Mouse (Mus musculus): ENCODE measurements around the gene Tpgs1.
A peak's percentile ranks its signal among the peaks of the same experiment; 100 is the strongest.
"Not testable (repeated sequence)": the region's sequence is repeated elsewhere in the genome, so short reads cannot be mapped to it uniquely, and the experiment has no call there.

Tpgs1 gene

DNA sequence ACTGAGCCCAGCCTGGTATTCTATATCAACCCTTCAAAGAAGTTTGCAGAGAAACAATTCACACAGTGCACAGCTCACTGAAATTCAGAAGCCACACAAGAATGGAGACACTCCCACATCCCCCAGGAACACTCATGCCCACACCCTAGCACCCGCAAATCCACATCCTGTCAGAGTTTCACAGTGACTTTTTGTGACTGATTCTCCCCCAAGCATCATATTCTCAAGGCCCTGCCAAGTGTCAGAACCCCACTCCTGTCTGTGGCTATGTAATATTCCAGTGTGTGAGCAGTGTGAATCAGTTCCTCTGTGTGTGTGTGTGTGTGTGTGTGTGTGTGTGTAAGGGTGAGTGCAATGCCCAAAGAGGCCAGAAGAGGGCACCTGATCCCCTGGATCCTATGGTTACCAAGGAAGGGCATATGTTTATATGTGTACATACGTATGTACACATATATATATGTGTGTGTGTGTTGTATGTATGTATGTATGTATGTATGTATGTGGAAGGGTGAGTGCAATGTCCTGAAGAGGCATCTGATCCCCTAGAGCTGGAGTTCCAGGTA lies 22.9 kb downstream of the Tpgs1 start:
- no peak for DNase-seq (ENCODE audit: low read depth, low spot score)

DNA sequence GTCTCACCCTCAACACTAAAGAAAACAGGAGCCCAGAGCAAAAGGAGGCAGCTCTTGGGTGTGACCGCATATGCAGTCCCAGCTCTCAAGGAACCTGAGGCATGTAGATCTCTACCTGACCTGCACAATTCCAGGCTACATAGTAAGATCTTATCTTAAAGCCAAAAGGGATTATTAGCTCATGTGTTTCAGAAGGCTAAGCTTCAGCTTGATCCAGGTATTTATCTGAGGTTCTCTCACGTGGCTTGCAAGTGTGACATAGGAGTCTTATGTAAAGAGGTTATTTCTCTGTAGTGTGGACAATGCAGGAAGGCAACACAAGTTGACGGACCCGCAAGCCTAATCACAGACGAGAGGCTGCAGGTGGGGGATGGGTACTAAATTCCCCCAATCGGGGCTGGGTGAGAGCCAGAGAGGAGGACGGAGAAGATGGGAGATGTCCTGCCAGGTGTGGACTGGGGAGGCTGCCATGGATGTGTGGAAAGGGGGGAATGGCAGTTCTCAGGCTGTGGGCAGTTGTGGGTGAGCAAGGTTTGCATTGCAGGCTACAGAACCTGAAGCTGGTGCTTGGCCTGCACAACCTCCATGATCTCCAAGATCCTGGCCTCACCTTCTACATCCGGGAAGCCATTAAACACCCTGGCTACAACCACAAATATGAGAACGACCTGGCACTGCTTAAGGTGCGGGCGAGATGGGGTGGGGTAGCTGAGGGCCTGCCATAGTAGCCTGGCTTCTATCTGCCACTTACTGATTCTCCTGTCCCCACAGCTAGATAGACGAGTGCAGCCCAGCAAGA lies 24.6 kb downstream of the Tpgs1 start:
- no peak for DNase-seq (ENCODE audit: low read depth, low spot score)

DNA sequence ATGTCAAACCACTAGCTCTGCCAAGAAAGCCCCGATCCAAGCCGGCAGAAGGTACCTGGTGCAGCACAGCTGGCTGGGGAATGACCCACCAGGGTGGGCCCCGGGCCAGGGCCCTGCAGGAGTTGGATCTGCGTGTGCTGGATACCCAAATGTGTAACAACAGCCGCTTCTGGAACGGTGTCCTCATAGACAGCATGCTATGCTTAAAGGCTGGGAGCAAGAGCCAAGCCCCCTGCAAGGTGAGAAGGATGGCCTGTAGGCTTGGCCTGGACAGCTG lies 25.1 kb downstream of the Tpgs1 start:
- no peak for DNase-seq (ENCODE audit: low read depth, low spot score)

DNA sequence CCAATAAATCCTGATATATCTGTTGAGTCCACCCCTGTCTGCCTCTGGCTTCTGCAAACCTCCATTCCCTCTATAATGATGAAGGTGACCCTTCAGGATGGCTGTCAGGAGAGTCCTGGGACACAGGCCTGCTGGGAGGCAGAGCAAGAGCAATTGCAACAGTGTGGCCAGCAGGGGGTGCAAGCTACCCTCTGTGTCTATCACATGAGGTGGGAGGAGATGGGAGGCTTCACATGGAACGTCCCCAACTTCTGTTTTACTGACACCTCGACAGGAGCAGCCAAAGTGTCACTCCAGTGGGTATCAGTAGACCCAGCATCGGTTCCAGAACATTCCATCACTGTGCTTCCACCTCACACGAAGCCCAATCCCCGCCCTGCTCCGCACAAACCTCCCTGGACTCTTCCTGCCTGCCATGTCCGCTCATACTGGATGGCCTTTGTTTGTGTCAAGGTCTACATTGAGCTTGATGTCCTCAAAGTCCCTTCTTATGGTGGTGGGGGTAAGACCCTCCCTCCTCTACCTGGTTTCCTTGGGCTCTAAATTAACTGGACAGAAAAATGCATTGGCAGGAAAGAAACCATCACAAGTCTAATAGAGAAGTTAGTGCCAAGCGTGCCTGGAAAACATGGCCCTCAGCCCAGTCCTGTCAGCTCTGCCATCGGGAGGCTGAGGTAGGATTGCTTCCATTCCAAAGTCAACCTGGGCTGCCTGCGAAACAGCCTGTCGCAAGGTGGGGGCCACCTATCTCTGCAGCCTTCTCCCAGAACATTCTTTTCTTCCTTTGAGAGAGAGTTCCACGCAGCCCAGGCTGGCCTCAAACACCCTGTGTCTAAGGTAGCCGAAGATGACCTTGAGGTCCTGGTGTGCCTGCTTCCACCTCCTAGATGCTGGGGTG lies 26.3 kb downstream of the Tpgs1 start:
- DNase-seq (ENCODE audit: low read depth, low spot score): peak; percentile 66

DNA sequence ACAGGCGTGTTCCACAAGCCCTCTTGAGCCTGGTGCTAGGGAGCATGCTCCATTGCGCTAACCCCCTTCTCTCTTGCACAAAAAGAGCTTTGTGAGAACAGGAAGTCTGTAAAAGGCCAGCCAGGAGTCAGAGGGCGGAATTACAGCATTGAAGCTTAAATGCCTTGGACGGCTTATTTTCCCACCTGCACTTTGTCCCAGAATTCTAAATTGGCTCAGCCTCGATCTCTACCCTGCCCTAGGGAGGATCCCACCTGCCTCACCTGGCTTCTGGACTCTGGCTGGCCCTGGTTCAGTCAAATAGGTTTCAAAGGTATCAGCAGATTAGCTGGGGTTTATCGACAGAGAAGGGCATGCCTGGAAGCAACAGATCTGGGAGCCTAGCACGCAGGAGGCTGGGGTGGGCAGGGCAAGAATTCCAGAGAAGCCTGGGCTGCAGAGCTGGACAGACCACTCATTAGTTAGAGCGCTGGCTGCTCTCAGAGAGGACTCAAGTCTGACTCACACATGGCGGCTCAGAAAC lies 27.0 kb downstream of the Tpgs1 start:
- DNase-seq (ENCODE audit: low read depth, low spot score): no peak

DNA sequence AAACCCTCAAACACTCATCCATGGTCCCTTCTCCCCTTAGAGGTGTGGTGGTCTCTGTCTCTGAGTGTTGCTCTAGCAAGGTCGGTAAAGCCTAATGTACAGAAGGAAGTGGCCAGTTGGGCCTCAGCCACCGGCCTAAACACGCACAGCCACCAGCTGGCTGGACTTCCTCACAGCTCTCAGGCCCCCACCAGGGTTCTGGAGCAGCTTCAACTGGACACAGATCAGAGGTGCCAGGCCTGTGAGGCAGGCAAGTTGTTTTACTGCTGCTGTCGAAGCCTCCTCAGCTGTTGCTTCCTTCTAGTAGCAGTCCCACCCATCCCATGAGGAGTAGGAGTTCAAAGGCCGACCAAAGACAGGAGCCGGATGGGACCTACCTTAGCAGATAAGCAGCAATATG lies 28.7 kb downstream of the Tpgs1 start:
- DNase-seq (ENCODE audit: low read depth, low spot score): no peak

DNA sequence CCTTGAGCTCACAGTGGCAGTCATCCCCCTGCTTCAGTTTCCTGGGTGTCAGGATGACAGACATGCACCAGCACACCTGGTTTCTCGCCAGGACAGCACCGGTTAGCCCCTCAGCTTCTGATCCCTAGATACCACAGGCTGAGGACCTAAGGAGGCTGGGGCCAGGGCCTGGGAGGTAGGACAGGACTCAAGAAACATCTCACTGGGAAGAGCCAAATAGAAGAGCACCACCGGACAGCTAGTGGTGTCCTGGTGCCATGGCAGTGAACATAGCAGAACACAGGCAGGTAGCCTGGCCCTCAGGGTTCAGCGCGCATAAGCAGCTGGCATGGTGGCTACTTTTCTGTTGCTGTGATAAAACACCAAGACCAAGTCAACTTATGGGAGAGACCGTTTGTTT lies 29.3 kb downstream of the Tpgs1 start:
- no peak for DNase-seq (ENCODE audit: low read depth, low spot score)

DNA sequence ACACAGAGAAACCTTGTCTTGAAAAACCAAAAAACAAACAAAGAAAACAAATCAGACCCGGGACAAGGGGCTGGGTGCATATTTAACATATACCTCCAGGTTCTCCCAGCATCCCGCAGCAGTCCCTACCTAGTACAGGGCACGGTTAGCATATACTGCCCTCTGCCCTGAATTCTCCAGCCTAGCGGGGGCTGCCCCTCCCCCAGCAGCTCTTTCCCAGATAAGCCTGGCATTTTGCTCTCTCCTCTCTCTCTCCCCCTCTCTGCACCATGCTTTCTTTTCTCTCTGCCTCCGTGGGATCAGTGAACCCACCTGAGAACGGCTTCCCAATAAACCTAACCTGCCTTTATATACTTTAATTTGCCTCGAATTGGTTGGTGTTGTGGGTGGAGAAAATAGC lies 31.5 kb downstream of the Tpgs1 start:
- DNase-seq (ENCODE audit: low read depth, low spot score): no peak

DNA sequence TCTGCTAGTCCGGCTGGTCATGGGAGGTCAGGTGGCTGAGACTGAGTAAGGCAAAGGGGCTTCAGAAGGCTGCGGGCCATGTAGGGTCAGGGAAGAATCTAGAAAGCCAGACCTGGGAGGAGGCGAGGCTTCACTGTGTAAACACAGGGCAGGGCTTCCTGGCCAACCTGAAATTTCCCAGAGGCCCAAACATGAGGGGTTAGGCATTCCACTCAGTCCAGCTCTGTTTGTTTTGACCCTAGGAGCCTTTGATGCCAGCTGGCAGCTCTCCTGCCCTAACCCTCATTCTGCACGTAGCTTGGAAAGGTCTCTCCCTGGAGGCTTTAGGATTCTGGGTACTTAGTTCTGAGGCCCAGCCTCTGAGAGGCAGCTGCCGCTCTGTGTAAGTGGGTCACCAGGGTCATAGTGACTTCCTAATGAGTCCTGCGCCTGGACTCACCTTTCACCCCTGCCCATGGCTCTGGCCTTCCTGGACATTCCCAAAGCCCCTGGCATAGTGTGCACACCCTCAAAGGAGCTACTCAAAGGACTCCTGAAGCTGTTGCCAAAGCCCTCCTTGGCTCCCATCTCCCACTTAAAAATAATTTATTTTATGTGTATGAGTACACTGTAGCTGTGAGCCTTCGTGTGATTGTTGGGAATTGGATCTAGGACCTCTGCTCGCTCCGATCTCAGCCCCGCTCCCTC lies 32.4 kb downstream of the Tpgs1 start:
- DNase-seq (ENCODE audit: low read depth, low spot score): no peak

DNA sequence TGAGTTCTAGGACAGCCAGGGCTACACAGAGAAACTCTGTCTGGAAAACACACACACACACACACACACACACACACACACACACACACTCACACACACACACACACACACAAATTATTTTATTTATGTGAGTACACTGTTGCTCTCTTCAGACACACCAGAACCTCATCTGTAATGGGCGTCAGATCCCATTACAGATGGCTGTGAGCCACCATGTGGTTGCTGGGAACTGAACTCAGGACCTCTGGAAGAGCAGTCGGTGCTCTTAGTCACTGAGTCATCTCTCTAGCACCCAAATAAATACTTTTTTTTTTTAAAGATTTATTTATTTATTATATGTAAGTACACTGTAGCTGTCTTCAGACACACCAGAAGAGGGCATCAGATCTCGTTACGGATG lies 33.8 kb downstream of the Tpgs1 start:
- DNase-seq (ENCODE audit: low read depth, low spot score): not testable (repeated sequence)

DNA sequence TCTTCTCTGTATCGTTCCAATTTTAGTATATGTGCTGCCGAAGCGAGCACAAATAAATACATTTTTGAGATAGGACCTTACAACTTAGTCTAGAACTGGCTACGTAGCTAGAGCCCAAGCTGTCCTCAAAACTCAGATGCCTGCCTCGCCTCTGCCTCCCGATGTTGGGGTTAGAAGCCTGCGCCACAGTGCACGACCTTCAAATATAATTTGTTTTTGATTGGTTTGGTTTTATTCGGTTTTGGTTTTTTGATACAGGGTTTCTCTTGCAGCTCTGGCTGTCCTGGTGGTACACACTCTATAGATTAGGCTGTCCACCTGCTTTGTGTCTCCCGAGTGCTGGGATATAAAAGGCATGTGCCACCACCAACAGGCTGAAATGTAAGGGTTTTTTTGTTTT lies 34.4 kb downstream of the Tpgs1 start:
- DNase-seq (ENCODE audit: low read depth, low spot score): no peak

DNA sequence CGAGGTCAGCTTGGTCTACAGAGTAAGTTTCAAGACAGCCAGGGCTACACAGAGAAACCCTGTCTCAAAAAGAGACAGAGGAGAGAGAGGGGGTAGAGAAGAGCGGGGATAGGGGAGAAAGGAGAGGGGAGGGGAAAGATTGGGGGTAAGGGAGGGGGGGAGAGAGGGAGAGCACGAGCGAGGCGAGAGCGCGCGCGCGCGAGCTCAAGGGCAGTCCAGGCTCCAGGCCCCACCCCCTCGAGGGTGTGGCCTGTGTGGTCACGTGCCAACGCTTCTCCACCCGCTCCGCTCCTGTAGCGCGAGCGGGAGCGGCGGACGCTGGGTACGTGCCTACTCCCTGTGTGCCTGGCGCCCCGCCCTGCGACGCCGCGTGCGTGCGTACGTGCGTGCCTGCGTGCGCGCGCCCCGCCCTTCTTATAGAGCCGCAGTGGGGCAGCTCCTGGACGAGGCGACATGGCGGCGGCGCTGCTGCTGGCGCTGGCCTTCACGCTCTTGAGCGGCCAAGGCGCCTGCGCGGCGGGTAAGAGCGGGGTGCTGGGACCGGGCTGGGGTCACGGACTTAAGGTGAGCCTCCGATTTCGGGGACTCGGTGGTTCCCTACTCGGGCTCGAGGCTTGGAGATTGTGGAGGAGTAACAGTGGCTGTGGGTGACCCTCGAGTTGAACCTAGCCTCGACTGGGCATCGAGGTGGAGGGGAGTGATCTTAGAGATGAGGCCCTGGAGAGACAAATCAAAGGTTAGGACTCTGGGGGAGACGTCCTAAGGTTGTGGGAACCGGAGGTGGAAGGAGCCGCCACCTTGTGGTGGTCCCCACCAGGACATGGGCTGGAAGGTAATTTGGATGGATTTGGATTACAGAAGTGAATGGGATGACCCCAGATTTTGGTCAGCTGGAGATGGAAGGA lies 35.1 kb downstream of the Tpgs1 start, which contains the start of gene Bsg:
TSS of gene Bsg (plus strand) at position 427 of the 905 bp plus-strand sequence.
- peak; percentile 98 for DNase-seq (ENCODE audit: low read depth, low spot score)

DNA sequence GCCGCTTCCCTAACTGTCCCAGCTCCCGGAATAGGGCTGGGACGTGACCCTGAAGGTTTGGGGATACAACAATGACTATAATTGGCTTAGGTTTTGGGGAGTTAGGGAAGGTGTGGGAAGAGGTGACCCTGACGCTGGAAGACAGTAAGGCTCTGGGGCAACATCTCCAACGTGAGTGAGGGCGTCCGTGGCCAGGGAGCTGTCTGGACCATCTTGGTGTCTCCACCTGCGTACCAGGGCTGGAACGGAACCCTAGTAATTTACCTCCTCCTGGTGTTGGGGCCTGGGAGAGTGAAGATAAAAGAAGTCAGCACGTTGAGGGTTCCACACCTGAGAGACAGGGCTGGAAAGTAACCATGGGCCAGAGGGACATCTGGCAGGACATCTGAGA lies 35.8 kb downstream of the Tpgs1 start:
- DNase-seq (ENCODE audit: low read depth, low spot score): no peak

DNA sequence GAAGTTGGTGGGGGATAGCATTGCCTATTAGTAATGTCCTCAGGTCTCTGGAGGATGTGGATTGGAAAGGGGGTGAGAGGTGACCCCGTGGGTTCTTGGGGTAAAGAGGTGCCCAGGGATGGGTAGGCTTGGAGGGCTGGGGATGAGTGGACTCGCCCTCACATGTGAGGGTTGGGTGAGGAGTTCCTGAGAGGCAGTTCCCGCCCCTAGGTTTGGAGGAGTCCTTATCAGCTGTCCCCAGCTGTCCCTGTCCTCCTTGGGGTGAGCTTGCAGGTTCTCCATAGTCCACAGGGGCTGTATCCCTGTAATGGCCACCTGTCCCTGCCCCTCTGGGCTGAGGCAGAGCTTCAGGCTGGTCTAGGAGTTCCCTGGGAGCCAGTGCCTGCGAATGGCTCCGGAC lies 36.8 kb downstream of the Tpgs1 start:
- DNase-seq (ENCODE audit: low read depth, low spot score): peak; percentile 86

DNA sequence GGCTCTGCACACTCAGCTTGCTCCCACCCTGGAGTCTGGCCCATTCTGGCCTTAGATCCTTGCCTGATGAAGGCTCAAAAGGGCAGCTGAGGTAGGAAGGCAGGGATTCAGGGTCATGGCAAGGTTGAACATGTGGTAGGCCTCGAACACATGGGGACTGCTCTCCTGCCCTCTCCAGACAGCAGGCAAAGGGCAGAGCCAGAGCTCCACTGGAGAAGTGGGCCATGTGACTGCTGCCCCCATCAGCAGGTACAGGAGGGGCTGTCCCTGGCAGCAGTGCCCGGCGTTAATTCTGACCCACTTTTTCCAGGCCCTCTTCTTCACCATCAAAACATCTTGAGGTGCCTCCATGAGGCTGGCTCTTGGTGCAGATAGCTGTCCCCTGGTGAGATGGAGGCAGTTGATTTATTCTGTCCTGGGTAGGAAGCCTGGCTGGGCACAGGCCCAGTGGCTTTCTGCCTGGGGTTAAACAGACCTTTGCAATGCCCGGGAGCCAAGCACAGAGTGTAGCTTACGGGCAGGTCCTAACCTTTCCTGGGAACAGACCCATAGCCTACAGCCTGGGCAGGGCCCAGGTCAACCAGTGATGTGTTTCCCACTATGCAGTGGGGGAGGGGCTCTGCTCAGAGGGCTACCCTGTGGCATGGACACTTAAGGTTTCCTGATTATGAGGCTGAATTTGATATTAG lies 37.4 kb downstream of the Tpgs1 start:
- no peak for DNase-seq (ENCODE audit: low read depth, low spot score)

DNA sequence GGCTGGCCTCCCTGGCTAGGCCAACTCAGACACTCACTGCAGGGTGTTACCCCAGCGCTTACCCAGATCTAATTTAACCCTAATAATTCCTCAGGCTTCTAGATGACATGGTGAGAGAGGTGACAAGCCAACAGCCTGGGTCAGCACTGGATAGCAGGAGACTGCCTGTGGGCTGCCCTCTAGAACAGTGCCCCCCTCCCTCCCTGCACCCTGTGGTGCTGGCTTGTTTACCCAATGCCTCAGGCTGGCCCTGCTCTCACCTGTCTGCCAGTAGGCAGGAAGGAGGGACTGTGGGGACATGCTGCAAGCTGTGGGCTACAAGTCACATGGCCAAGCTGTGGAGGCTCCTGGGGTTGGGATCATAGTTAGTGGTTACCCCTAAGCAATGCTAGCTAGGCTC lies 38.0 kb downstream of the Tpgs1 start:
- no peak for DNase-seq (ENCODE audit: low read depth, low spot score)

DNA sequence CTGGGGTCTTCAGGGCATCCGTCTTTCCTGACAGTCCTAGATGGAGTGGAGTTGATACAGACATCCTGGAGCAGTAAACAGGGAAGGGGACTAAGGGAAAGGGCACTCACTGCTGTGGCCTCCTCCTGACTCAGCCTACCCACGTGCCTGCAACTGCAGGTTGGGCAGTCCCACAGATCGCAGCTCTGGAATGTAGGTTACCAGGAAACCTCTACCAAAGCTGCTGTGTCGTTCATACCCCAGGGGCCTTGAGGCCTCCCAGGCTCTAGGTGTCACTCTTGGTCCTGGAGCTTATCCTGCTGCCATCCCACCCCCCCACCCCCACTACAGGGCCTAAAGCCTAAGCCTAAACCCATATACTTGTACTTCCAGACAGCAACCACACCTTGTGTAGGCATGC lies 38.6 kb downstream of the Tpgs1 start:
- DNase-seq (ENCODE audit: low read depth, low spot score): no peak

DNA sequence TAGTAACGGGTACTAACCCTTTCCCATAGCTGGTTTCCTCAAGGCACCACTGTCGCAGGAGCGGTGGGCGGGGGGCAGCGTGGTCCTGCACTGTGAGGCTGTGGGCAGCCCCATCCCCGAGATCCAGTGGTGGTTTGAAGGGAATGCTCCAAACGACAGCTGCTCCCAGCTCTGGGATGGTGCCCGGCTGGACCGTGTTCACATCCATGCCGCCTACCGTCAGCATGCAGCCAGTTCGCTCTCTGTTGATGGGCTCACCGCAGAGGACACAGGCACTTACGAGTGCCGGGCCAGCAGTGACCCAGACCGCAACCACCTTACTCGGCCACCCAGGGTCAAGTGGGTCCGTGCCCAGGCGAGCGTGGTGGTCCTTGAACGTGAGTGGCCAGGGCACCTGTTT lies 39.5 kb downstream of the Tpgs1 start:
- no peak for DNase-seq (ENCODE audit: low read depth, low spot score)

DNA sequence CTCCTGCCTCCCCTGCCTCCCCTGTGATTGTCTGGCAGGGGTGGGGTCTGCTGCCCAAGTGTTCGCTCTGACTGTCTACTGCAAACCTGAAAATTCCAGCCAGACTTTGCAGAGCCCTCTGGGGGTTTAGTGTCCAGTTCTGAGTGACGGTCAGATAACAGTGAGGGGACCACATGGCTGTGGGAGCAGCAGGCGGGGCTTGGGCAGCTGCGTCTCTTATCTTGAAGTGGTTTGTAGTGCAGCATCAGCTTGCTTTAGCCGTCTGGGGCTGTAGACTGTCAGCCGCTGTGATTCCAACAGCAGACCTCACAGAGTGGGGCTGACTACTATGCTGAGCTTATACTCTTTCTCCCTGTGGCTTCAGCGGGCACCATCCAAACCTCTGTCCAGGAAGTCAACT lies 40.1 kb downstream of the Tpgs1 start:
- no peak for DNase-seq (ENCODE audit: low read depth, low spot score)

DNA sequence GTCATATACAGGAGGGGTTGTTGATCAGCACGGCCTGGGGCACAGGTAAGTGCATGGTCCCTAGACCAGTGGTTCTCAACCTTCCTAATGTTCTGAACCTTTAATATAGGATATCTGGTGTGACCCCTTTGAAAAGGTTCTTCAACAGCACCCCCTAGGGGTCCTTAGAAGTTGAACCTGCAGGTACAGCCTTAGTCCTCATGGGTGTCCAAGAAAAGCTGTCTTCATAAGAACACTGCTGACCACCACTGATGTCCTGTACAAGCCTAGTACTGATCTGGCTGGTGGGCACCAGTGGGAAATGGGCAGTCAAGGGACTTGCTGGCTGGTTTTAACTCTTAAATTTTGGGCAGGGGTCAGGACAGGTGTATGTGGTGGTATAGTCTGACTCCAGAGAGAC lies 42.9 kb downstream of the Tpgs1 start:
- DNase-seq (ENCODE audit: low read depth, low spot score): peak; percentile 57
